Mouse (Mus musculus) cerebral cortex, adult 2 months (tissue): ENCODE data around the gene Foxd4.

Experiments
- WGBS: fragments of 180-500 bp; shearing (Covaris S2); methylation state at CpG from one replicate; pipeline ENCODE4 v1.1.7; 2018; 5-methylcytosine and 5-hydroxymethylcytosine counted together

Gene Foxd4

GRCm38 (mm10) chr19:24871037-24871635 is 29.9 kb downstream of the Foxd4 start:
- 9% methylated on average over 18 of the region's 18 CpGs for WGBS

- WGBS: 86% methylated on average over 9 of the region's 9 CpGs
Observed at GRCm38 (mm10) chr19:24865436-24865835, 35.6 kb downstream of the Foxd4 start.

GRCm38 (mm10) chr19:24861612-24862451 is 39.2 kb downstream of the Foxd4 start, which contains the start of gene Pgm5:
Gene Pgm5 (minus strand): TSS chr19:24861855.
- 4% methylated on average over 39 of the region's 39 CpGs for WGBS

GRCm38 (mm10) chr19:24861276-24861611 is 39.8 kb downstream of the Foxd4 start:
- WGBS: 21% methylated on average over 13 of the region's 13 CpGs

GRCm38 (mm10) chr19:24851456-24852315 is 49.3 kb downstream of the Foxd4 start:
- WGBS: 62% methylated on average over 21 of the region's 21 CpGs
